Mouse (Mus musculus): ENCODE data around the gene Lpgat1.

- no peak for TF ChIP-seq POLR2A (IDR thresholded peaks at IDR 0.05; ENCODE audit: low read depth, low read length)
- TF ChIP-seq CTCF (conservative IDR thresholded peaks at IDR 0.05; ENCODE audit: insufficient read depth, insufficient read length, low read depth, low read length) = no peak
Observed at GRCm38 (mm10) chr1:191723675-191724074, 6.0 kb downstream of the Lpgat1 start.
